Mouse (Mus musculus) kidney, adult 9 months (tissue): ENCODE measurements around the gene Supv3l1.

Source experiments
- DNase-seq: peaks from one replicate; pipeline ENCODE4 v3.0.0; 2022

Supv3l1 gene

DNA sequence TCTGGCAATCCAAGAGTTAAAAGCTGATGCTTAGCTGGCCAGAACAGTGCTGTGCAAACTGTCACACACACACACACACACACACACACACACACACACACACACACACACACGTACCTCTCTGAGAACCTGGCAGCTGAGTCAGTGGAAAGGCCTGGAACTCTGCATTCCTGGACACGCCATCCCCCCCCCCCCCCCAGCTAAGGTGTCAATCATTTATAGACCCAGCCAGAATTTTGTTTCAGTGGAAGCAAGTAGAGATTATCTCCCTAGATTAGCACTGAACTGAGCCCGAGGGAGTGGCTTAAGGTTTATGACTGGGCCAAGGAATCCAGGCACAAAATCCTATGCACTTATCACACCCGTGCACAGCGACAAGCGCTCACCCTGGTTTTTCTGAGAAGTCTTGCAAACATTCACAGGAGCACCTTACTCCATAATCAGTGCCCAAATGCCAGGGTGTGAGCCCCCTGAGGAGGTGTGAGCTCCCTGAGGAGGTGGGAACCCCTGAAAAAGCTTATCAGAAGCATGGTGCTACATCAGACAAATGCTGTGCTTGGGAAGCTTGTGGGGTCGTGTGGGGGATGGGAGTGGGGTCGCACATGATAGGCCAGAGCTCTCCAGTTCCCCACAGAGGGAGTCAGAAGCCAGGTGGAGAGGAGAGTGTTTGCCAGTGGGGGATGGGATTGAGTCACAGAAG, 36.5 kb downstream of the Supv3l1 start:
- peak; percentile 48 for DNase-seq

DNA sequence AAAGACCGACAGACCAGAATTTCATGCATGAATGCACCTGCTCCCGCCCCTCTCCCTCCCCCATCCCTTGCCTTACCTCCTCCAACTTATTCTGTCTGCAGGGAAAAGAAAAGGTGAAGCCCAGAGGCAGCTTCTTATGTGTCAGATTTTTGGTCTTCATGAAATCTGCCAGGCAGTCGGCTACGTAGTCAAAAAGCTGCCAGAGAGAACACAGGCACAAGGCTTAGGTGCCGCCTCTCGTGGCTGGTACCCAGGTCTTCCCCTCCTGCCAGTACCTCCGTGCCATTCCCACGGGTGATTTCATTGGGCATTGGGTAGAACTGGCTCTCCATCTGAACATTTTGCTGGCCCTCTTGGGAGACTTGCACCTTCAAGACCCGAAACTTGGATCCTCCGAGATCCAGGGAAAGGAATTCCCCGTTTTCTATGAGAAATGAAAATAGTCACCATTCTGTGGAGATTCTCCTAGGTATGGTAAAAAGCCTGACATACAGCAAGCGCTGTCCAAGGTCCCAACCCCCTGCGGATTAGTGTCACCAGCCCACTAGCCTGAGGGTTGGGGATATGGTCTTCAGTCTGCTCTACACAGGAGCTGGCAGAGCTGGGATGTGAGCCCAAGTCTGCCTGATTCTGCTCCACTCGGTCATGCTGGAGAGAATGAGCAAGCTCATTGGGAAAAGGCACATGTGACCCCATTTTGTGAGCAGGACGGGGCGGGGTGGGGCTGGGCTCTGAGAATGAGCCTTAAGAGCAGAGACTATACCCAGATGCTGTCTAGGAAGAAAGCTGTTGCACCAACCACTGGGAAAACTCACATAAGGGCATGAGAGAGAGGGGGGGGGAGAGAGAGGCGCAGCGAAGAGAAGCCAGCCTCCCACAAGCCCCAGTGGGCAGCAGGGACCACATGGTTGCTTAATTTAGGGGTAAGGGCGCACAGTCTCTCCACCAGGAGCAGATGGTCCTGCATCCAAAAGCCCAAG, 37.8 kb downstream of the Supv3l1 start:
- no peak for DNase-seq

DNA sequence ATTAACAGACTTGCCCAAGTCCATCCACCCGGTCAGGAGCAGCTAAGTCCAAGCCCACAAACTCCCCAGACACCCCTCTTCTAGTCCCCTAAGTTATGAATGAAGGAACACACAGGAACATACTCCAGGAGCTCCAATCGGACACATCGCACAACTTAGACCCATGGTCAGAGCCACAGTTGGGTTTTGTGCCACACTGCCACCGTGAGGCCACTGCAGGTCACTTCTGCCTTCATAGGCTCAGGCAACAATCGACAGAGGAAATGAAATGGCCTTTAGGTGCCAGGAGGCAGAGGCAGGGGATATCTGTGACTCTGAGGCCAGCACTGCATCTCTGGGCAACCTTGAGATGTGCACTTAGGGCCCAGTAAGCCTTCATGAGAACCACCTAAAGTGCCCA, 38.6 kb downstream of the Supv3l1 start:
- DNase-seq: peak; percentile 67

DNA sequence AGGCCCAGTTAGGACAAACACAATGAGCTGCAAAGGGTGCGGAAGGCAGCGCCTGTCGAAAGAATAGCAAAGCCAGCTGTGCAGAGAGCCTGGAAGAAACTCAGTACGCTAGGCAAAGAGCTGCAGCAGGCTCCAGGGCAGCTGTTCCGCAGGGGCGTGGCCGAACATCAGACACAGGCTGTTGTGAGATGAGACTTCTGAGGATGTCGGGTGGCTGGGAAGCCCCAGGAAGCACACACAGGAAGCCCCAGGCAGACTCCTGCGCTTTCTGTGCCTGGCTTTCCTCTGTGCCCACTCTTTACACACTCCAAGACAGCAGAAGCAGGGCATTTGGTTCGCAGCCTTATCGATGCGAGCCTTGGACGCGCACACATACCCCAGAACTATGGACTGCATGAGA, 44.6 kb downstream of the Supv3l1 start:
- DNase-seq: no peak

DNA sequence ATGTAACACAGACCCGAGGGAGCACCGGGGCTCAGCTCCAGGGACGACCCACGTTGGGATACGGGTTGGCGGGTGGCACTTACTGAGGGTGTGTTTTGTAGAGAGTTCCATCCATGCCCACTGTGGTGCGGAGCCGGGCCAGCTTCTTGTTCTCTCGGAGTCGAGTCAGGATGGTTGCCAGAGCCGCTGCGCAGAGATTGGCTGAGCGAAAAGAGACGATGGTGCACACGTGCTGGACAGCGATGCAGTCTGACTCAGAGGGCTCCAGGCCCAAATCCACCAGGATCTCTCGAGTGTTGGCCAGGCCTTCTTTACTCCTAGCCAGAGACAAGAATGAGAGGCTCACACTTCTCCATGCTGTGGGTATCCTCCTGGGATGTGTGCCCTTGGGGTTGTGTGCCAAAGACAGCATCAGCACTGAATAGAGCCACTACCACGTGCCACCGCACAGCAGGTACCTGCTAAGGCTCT, 47.9 kb downstream of the Supv3l1 start:
- DNase-seq: no peak

DNA sequence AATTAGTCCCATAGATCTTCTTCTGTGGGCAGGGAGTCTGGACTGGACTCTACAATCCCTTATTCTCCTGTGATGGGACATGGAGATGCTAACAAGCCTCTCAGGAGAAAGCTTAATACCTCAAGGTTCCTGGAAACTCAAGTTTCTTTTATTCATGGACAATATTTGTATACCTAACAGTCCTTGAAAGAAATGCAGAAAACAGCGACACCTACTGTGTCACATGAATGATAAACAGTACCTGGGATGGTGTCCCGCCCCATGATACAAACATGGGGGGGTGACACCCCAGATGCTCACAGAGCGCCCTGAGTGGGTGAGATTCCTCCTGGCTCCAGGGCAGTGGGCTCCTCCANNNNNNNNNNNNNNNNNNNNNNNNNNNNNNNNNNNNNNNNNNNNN, 66.5 kb downstream of the Supv3l1 start:
- no peak for DNase-seq

DNA sequence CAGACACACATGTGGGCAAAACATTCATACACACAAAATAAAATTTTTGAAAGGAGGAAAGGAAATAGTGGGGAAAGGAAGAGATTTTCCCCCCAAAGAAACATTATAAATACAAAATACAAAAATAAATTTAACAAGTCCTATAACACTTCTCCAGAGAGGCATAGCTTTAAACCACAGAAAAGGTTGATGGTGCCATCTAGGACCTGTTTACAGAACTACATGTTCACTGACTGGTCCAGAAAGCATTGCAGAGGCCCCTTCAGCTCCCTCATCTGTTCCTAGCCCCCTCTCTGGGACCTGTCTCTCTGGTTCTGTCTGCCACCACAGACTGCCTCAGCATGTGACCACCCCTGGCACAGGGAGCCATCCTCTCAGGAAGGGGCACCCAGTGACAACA, 68.6 kb downstream of the Supv3l1 start:
- peak; percentile 8 for DNase-seq

DNA sequence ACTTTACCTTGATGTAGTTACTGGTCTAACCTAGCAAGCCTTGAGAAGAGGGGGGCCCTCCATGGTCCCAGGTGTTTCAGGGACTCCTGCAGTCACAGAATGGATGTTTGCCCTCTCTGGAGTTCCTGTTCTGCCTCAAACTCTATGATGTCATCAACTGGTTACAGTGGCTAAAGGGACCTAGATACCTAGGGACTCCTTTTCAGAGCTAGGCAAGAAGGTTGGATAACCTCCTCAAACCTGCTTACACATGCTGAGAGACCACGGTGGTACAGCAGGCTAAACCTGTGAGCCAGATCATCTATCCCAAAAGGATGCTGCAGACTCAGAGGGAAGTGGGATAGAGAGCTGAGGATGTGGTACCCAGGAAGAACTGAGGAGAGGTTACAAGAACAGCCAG, 69.7 kb downstream of the Supv3l1 start, which contains the start of gene Hk1:
Gene Hk1 (minus strand): TSS at position 101 of the 400 bp plus-strand sequence.
- DNase-seq: no peak
